Mouse (Mus musculus) adrenal gland, postnatal 14 days (tissue): ENCODE measurements around the gene BC024978. TPM values are rescaled to one million over a fixed set of nuclear protein-coding genes. Genes with fewer than 3 reads are reported as not detected.

Source experiments
- DNase-seq: peaks from one replicate; pipeline ENCODE4 v3.0.0; 2021; ENCODE audit warnings: mixed read lengths
- total RNA-seq: library from RNA; stranded (reverse); gene quantifications from 2 replicates; pipeline ENCODE4 v1.2.3, GENCODE M21; 2021

BC024978 gene
- total RNA-seq, 1 experiment from 2014 or later, result 22.9 TPM

DNA sequence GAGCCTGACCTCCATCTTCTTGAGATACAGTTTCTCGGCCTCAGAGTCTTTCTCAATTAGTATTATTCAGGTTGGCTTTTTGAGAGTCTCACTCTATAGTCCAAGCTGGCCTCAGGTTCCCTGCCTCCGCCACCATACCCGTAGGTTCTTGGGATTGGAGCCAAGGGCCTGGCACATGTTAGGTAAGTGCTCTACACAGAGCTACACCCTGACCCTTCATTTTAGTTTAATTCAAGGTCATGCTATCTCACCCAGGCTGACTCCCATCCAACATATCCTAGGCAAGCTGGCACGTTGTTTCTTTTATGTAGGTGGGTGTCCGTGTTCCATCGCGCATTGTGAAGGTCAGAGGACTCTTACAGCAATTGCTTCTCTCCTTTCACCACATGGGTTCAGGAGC is 20.7 kb upstream of the BC024978 start:
- DNase-seq, result no peak

- DNase-seq, result no peak
Measured at GRCm38 (mm10) chr7:27177942-27178323, 17.6 kb upstream of the BC024978 start.

DNA sequence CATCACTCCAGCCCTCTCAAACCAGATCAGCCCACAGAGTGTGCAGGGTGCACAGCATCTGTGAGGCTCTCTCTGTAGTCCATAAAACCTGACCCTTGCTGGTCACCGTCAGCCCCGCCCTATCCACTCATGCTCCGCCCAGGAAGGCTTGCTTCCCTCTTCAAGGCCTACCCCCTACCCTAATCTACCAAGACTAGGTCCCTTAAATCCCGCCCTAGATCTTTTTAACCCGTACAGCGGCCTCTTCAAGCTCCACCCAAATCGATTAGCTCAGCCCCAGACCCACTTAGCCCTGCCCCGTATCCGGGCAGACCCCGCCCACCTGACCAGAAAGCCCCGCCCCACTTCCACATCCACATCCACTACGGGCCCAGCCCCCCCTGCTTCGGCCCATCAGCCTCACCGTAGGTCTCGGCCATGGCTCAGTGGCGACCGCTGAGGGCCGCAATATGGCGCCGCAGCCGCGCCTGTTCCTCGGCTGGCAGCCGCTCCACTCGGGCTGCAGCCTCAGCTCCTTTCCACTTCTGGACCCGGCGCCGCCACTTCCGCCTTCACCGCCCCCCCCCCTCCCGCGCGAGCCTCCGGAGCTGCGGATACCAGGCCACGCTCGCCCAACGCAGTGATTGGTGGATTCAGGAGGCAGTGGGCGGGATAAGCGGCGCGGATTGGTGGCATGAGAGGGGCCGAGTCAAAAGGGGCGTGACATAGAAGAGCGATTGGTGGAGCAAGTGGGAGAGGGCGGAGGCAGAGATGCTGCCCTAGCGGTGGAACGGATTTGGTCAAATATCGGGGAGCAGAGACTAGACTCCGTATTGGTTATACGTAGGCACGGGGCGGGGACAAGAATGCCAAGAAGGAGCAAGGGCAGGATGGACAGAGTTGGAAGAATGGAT is 17.0 kb upstream of the BC024978 start, which contains the start of gene Rab4b:
Gene Rab4b (minus strand): TSS at position 573 of the 893 bp plus-strand sequence.
- DNase-seq, result peak; percentile 99

DNA sequence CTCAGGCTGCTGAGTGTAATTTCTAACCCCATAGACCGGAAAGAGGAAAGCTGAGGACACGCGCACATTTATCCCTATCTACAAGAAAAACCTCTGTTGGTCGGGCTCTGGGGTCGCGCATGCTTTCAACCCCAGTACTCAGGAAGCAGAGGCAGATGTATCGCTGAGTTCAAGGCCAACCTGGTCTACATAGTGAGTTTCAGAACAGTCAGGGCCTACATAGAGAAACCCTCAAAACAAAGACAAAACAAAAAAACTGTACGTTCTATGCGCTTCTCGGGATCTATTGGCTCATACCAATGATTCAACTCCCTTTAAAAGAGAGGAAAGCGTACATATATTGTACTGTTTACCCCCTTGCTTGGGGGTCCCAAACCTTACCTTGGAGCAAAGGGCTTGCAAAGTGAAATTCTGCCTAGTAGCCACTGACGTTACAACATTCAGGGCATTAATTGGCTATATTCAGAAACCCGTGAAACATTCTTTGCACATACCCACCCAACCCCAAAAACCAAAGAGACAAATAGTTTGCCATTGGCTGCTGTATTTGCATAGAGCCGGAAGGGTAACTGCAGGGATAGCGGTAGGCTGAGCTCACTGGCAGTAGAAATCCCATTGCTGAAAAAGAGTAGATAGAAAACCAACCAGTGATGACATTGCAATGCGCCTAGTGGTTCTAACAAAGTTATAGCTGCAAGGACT is 16.2 kb upstream of the BC024978 start:
- no peak for DNase-seq

DNA sequence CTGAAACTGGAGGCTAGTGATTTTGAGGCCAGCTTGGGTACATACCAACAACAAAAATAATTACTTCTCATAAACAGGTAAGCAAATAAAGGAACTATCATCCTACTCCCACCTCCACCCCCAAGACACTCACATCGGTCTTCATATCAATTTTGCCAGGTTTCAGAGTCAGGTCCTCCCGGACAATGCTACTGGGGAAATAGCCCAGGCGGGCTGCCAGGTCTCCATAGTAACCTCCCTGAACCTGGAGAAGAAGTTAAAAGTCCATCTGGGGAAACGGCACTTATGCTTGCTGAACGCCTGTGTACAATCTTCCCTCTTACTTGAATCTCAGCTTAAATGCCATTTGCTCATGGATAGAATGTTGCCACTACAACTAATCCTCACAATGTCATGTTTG is 15.5 kb upstream of the BC024978 start:
- peak; percentile 63 for DNase-seq

- DNase-seq, result no peak
Measured at GRCm38 (mm10) chr7:27180837-27181695, 14.5 kb upstream of the BC024978 start, which contains the start of the genes Gm21983 and Mia. Gene Gm21983, minus strand, starts transcription at chr7:27181086. Gene Mia, minus strand, starts transcription at chr7:27181157.

GRCm38 (mm10) chr7:27182498-27182897 is 13.1 kb upstream of the BC024978 start:
- no peak for DNase-seq

DNA sequence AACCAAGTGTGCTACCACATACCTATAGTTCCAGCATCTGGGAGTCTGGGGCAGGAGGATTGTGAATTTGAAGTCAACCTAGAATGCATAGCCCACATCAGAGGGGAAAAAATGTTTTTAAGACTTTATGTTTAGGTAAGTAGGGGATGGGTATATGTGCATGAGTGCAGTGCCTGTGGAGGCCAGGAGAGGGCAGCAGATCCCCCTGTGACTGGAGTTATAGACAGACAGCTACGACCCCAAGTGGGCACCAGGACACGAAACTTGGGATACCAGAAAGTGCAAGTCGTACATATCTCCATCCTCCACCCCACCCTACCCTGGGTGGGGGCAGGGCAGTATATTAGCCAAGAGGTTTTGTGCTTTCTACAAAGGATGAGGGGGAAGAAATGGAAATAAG is 10.6 kb upstream of the BC024978 start:
- peak; percentile 45 for DNase-seq

DNA sequence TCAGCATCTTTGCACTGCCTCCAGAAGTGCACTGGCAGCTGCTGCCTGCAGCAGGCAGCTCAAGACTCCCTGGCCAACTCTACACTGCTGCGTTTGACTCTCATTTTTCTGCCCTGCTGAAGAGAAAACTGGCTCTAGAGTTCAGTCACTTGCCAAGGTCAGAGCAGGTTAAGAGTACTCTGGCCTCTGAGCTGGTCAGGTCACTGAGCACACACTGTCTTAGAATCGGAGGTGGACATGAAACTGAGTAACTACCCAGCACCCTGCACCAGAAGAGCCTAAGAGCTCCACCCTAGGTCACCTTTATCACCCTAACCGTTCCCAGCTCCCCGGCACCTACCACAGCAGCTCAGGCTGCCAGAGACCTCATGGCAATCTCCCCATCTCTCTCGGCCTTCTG is 9.6 kb upstream of the BC024978 start:
- DNase-seq, result no peak

DNA sequence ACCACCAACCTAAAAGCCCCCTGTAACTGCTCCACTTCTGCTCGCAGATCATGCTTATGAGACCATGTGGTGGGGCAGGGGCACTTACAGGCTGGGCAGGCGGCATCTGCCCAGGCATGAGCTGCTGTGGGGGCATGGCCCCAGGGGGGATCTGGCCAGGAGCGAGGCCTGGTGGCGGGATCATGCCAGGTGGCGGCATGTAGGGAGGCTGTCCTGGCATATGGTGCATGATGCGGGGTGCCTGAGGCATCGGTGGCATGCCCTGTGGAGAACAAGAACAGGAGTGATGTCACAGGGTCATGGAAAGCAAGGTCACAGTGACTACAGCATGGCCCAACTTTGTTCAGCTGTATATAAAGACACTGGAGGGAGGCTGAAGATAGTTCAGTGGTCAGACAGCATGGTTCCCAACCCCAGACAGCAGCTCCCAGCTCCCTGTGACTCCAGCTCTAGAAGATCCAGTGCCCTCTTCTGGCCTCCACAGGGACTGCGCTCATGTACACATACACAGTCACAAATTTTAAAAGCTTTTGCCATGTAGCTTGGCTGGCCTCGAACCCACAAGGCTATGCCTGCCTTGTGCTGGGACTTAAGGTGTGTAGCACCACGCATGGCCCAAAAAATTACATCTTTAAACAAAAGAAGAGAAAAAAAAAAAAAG is 6.2 kb upstream of the BC024978 start:
- peak; percentile 36 for DNase-seq

GRCm38 (mm10) chr7:27192434-27192833 is 3.1 kb upstream of the BC024978 start:
- no peak for DNase-seq

- no peak for DNase-seq
Measured at GRCm38 (mm10) chr7:27193731-27194130, 1.9 kb upstream of the BC024978 start.

GRCm38 (mm10) chr7:27197136-27197535 is 1.6 kb downstream of the BC024978 start:
- DNase-seq, result no peak

DNA sequence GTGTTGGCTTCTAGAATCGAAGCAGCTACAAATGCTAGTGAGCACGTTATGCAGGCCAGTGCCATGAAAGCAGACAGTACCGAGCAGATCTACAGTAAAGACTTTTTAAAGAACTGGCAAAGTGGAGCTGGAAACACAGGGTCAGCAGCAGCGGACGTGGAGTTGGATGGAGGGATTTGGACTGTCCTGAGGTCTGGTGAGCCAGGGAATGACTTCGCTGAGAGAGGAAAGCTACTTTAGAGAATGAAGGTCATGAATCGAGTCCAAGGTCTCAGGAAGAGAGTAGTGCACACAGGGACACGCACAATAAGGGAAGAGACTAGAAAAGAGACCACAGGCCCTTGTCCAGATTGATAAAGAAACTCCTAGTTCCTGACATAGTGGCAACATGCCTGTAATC is 2.1 kb downstream of the BC024978 start:
- peak; percentile 34 for DNase-seq

GRCm38 (mm10) chr7:27198355-27198754 is 2.8 kb downstream of the BC024978 start:
- no peak for DNase-seq

DNA sequence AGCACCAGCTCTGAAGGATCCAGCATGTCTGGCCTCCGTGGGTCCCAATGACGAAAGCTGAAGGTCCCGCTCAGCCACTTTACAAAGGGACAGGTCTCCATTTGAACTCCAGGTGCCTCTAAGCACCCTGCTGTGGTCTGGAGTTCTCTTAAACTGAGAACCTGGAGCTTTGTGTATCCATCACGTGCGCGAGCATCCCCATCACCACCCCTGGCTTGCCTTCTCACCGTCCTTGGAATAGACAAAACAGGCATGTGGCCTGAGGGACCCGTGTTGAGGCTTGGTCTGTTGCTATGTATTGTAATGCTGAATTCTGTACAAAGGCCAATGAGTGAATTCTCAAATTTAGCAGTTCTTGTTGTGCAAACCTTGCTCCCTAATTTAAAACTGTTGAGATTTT is 3.2 kb downstream of the BC024978 start:
- no peak for DNase-seq

DNA sequence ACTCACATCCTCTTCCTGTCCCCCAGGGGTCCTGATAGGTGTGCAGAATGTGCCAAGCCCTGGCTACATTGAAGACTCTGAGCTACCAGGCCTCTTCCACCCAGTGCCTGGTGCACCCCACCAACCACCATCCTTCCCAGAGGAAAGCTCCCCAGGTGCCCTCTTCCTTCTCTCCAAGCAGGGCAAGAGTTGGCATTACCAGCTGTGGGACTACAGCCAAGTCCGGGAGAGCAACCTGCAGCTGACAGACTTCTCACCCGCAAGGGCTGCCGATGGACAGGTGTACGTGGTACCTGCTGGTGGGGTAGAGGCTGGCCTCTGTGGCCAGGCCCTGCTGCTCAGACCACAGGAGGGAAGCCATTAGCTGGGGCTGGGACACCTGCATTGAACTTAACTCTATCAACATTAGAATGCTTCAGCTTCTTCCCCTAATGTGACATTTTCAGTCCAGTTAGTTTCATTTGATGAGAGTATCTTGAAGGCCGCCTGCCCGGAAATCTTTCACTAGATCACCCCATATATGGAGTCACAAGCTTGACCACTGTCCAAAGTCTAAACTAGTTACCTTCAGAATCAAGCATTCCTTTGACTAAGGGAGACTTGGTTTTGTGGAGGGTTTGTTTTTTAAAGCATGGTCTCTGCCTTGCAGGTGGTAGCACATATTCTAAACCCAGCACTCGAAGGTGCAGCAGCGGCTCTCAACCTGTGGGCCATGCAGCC is 8.3 kb downstream of the BC024978 start:
- no peak for DNase-seq

- no peak for DNase-seq
Measured at GRCm38 (mm10) chr7:27212626-27213025, 17.0 kb downstream of the BC024978 start.

DNA sequence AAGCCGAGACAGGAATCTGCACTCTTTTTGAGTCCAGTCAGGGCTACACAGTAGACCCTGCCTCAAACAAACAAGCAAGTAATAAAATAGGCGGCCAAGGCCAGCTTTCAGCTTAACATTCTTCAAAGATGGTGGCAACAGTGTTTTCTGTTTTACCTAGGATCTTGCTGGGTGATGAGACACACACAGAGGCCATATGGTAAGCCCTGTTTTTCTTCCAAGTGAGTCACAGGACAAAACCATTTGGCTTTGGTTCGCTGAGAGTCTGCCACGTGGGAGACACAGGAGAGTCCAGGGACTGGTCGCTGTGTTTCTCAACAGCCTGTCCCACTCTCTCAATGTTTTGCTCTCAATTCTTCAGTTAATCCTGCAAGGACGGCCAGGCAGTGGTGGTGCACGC is 23.0 kb downstream of the BC024978 start:
- peak; percentile 29 for DNase-seq

DNA sequence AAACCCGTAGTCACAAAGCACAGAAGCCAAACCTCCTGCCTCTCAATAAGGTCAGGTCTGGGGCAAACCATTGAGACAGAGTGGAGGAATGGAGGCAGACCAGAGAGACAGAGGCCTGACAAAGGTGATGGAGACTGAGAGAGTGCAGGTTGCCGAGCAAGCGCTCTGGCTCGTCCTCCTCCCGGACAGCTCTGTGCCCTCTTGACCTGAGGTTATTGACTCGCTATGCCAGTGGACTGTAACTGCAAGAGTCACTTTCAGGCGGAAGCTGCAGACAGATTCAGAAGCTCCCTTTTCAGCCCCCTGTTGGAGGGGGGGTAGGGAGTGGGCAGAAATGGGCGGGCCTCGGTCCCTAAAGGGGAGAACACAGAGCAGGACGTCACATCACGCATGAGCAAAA is 24.4 kb downstream of the BC024978 start:
- DNase-seq, result no peak

DNA sequence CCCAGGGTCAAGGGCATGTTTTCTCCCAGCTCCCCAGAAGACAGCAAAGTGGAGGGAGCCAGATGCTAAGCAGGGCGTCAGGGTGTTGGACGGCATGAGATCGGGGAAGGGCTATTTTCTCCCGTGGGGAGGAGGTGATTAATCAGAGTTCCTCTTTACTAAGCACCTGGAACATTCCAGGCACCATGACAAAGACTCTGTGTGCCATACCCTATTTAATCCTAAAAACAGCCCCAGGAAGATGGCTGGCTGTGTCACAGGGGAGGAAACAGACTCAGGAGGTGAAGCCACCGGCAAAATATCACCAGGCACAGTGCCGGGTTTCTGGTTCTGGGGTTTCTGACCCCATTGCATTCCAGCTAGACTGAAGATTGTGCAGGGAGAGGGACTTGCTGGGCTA is 26.4 kb downstream of the BC024978 start:
- no peak for DNase-seq
